Mouse (Mus musculus) liver, embryonic 14.5 days (tissue): ENCODE data around the gene Nxf3.

Source experiments
- CTCF ChIP-seq: IDR thresholded peaks from 2 replicates; pipeline ENCODE4 v1.5.1; 2016; ENCODE audit warnings: antibody characterized with exemption, low read depth, control low read depth
- EP300 ChIP-seq: IDR thresholded peaks from 2 replicates; pipeline ENCODE4 v1.6.1; 2016; ENCODE audit warnings: antibody characterized with exemption, low read depth

DNA sequence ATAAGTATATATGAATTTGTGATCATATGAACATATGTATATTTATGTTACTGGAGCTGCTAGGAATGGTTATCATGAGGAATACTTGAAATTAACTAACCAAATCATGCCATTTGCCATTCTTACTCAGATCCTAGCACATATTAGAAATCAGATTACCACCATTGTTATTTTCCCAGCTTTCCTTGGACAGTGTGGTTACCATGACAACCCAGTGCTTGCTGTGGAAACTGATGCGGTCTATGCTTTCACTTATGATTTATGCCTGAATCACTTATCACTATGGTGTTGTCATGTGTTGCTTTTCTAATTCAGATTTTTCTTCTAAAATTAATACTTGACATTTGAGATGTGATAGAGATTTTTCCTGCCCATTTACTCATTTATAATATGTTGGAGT, 54.7 kb downstream of the Nxf3 start:
- no peak for TF ChIP-seq CTCF
- TF ChIP-seq EP300 = no peak
